Mouse (Mus musculus) liver, postnatal 0 days (tissue): ENCODE results near the gene 3110082I17Rik. TPM values are rescaled to one million over a fixed set of nuclear protein-coding genes. Genes with fewer than 3 reads are reported as not detected.

Source experiments
- ATAC-seq: fragments of 200-750 bp; cut with Nextera tagmentation; 2 replicates; pipeline ENCODE4 v1.8.0; 2017; ENCODE audit warnings: mild to moderate bottlenecking, moderate library complexity
- DNase-seq: peaks from one replicate; pipeline ENCODE4 v3.0.0-alpha.2; 2016
- H3K27ac ChIP-seq: fragments of 300-500 bp; sonication (generic); 2 replicates; pipeline ENCODE4 v1.5.1; 2014; ENCODE audit warnings: antibody characterized with exemption, moderate library complexity, mild to moderate bottlenecking, low read depth
- H3K27me3 ChIP-seq: fragments of 300-500 bp; sonication (generic); 2 replicates; pipeline ENCODE4 v1.6.1; 2014; ENCODE audit warnings: low read length, control low read depth, mixed read lengths; ENCODE audit not compliant: insufficient read depth
- H3K36me3 ChIP-seq: fragments of 300-500 bp; sonication (generic); replicated peaks from 2 replicates; pipeline ENCODE4 v1.6.1; 2014; ENCODE audit warnings: mild to moderate bottlenecking, control low read depth, low read length, moderate library complexity, mixed read lengths; ENCODE audit not compliant: insufficient read depth
- H3K4me1 ChIP-seq: fragments of 300-500 bp; sonication (generic); 2 replicates; pipeline ENCODE4 v1.6.1; 2014; ENCODE audit warnings: antibody characterized with exemption, mild to moderate bottlenecking, control low read depth; ENCODE audit not compliant: insufficient read depth
- H3K4me2 ChIP-seq: fragments of 300-500 bp; sonication (generic); 2 replicates; pipeline ENCODE4 v1.6.1; 2014; ENCODE audit warnings: low read depth, mild to moderate bottlenecking, low read length, moderate library complexity, mixed read lengths
- H3K4me3 ChIP-seq: fragments of 300-500 bp; sonication (generic); 2 replicates; pipeline ENCODE4 v1.5.1; 2014; ENCODE audit warnings: low read depth, low read length
- H3K9ac ChIP-seq: fragments of 300-500 bp; sonication (generic); replicated peaks from 2 replicates; pipeline ENCODE4 v1.6.1; 2014; ENCODE audit warnings: mild to moderate bottlenecking, moderate library complexity
- H3K9me3 ChIP-seq: fragments of 300-500 bp; sonication (generic); 2 replicates; pipeline ENCODE4 v1.6.1; 2016; ENCODE audit warnings: mild to moderate bottlenecking, control low read depth, low read length, mixed read lengths
- CTCF ChIP-seq: sonication (generic); IDR thresholded peaks from 2 replicates; pipeline ENCODE4 v1.5.1; 2016; ENCODE audit warnings: antibody characterized with exemption, low read depth
- EP300 ChIP-seq: IDR thresholded peaks from 2 replicates; pipeline ENCODE4 v1.6.1; 2016; ENCODE audit warnings: antibody characterized with exemption, low read depth, mild to moderate bottlenecking
- WGBS: fragments of 180-500 bp; shearing (Covaris S2); extraction: QIAGEN DNeasy Blood & Tissue Kit; methylation state at CpG from one replicate; pipeline ENCODE4 v1.1.7; 2014; ENCODE audit not compliant: insufficient replicate concordance; 5-methylcytosine and 5-hydroxymethylcytosine counted together
- polyA plus RNA-seq: library from polyadenylated mRNA; unstranded; fragments of >200 nt; fragmentation: Nextera tagmentation; extraction: Ambion mirVana; gene quantifications from 2 replicates; pipeline ENCODE4 v1.2.1, GENCODE M21; 2015

The 3110082I17Rik gene
- polyA plus RNA-seq, 1 experiment from 2014 or later: 9.5 TPM

GRCm38 (mm10) chr5:139370336-139370735 is 90.0 kb downstream of the 3110082I17Rik start:
- Histone ChIP-seq H3K27ac (peak overlapping the region; percentile 96), H3K27me3 (no peaks in the 10 kb centered on the region), H3K36me3 (no peaks in the 10 kb centered on the region), H3K9ac (peak overlapping the region; percentile 93), H3K9me3 (no peaks in the 10 kb centered on the region), H3K4me1 (peaks cover 77% of the 10 kb centered on the region), H3K4me2 (peak overlapping the region; percentile 84), H3K4me3 (peak overlapping the region; percentile 64; the same call in 1 of the 2 replicates)
- no peak for ATAC-seq
- DNase-seq: no peak
- WGBS: 74% methylated on average over 6 of the region's 6 CpGs
- TF ChIP-seq EP300: no peak
- TF ChIP-seq CTCF: no peak

- peak overlapping the region; percentile 3; the same call in 1 of the 2 replicates for H3K9ac ChIP-seq
- no peaks in the 10 kb centered on the region for H3K9me3 ChIP-seq
- no peaks in the 10 kb centered on the region for H3K36me3 ChIP-seq
- H3K4me2 ChIP-seq: peak overlapping the region; percentile 15; the same call in 1 of the 2 replicates
- DNase-seq: peak; percentile 44
- H3K4me1 ChIP-seq: peaks cover 83% of the 10 kb centered on the region
- H3K27ac ChIP-seq: peak overlapping the region; percentile 96
- no peak for TF ChIP-seq CTCF
- TF ChIP-seq EP300: no peak
- H3K27me3 ChIP-seq: no peaks in the 10 kb centered on the region
- peak; percentile 11; the same call in 1 of the 2 replicates for ATAC-seq
- 70% methylated on average over 11 of the region's 11 CpGs for WGBS
- H3K4me3 ChIP-seq: no peak overlapping the region
Measured at GRCm38 (mm10) chr5:139368638-139369320, 91.5 kb downstream of the 3110082I17Rik start.

- Histone ChIP-seq H3K4me3 (no peak overlapping the region), H3K27ac (peak overlapping the region; percentile 96), H3K9ac (peak overlapping the region; percentile 3; the same call in 1 of the 2 replicates), H3K9me3 (no peaks in the 10 kb centered on the region), H3K36me3 (no peaks in the 10 kb centered on the region), H3K4me2 (peak overlapping the region; percentile 15; the same call in 1 of the 2 replicates), H3K27me3 (no peaks in the 10 kb centered on the region), H3K4me1 (peaks cover 77% of the 10 kb centered on the region)
- TF ChIP-seq EP300 (no peak), CTCF (no peak)
- DNase-seq: no peak
- ATAC-seq: no peak
- 66% methylated on average over 4 of the region's 4 CpGs for WGBS
Measured at GRCm38 (mm10) chr5:139367884-139368458, 92.4 kb downstream of the 3110082I17Rik start.

- Histone ChIP-seq H3K27me3 (no peaks in the 10 kb centered on the region), H3K4me2 (no peak overlapping the region), H3K27ac (peak overlapping the region; percentile 67), H3K4me1 (peaks cover 69% of the 10 kb centered on the region), H3K4me3 (no peak overlapping the region), H3K9ac (0 out of 2 replicates have a peak overlapping the region, but pooled peaks have one; percentile 16), H3K9me3 (no peaks in the 10 kb centered on the region), H3K36me3 (no peaks in the 10 kb centered on the region)
- 73% methylated on average over 11 of the region's 11 CpGs for WGBS
- ATAC-seq: peak; percentile 16; the same call in 1 of the 2 replicates
- DNase-seq: peak; percentile 56
- no peak for TF ChIP-seq EP300
- no peak for TF ChIP-seq CTCF
Measured at GRCm38 (mm10) chr5:139366484-139366883, 93.8 kb downstream of the 3110082I17Rik start.

GRCm38 (mm10) chr5:139365827-139366226 is 94.5 kb downstream of the 3110082I17Rik start:
- no peak overlapping the region for H3K4me3 ChIP-seq
- no peak for ATAC-seq
- H3K9me3 ChIP-seq: no peaks in the 10 kb centered on the region
- WGBS: 65% methylated on average over 1 of the region's 1 CpGs
- TF ChIP-seq CTCF (no peak), EP300 (no peak)
- H3K27ac ChIP-seq: peak overlapping the region; percentile 67
- H3K27me3 ChIP-seq: no peaks in the 10 kb centered on the region
- peaks cover 64% of the 10 kb centered on the region for H3K4me1 ChIP-seq
- H3K36me3 ChIP-seq: no peaks in the 10 kb centered on the region
- no peak overlapping the region for H3K4me2 ChIP-seq
- H3K9ac ChIP-seq: no peak overlapping the region
- peak; percentile 48 for DNase-seq

- H3K27ac ChIP-seq: peak overlapping the region; percentile 81
- no peaks in the 10 kb centered on the region for H3K27me3 ChIP-seq
- no peaks in the 10 kb centered on the region for H3K36me3 ChIP-seq
- H3K9me3 ChIP-seq: no peaks in the 10 kb centered on the region
- WGBS: 27% methylated on average over 5 of the region's 5 CpGs
- DNase-seq (no peak), ATAC-seq (peak; percentile 9)
- H3K4me1 ChIP-seq: peaks cover 56% of the 10 kb centered on the region
- H3K4me2 ChIP-seq: peak overlapping the region; percentile 56
- peak overlapping the region; percentile 16; the same call in 1 of the 2 replicates for H3K9ac ChIP-seq
- no peak overlapping the region for H3K4me3 ChIP-seq
- no peak for TF ChIP-seq EP300
- no peak for TF ChIP-seq CTCF
Measured at GRCm38 (mm10) chr5:139364911-139365571, 95.3 kb downstream of the 3110082I17Rik start.
